Mouse (Mus musculus): Measurements from ENCODE around the gene Nox3. TPM values are rescaled to one million over a fixed set of nuclear protein-coding genes. Genes with fewer than 3 reads are reported as not detected.
A peak's percentile ranks its signal among the peaks of the same experiment; 100 is the strongest.

Nox3 gene
- polyA plus RNA-seq, 1 experiment from 2014 or later: not detected

GRCm38 (mm10) chr17:3597130-3597529, 98.9 kb downstream of the Nox3 start:
- no peak for ATAC-seq (ENCODE audit: insufficient number of reproducible peaks, insufficient read depth, low FRiP score, low read depth)
- no peaks in the 10 kb centered on the region for H3K36me3 ChIP-seq (ENCODE audit: control insufficient read depth, insufficient read depth, low read length)
- H3K4me3 ChIP-seq (ENCODE audit: low read depth, low read length): no peak overlapping the region
- H3K9me3 ChIP-seq (ENCODE audit: control insufficient read depth, low read depth, low read length): no peaks in the 10 kb centered on the region
- H3K27ac ChIP-seq (ENCODE audit: low read length): peak overlapping the region; percentile 44; the same call in 1 of the 2 replicates
- WGBS: 44% methylated on average over 1 of the region's 1 CpGs
- no peak overlapping the region for H3K4me2 ChIP-seq (replicated peaks; ENCODE audit: low read depth, low read length)
- no peak overlapping the region for H3K9ac ChIP-seq (replicated peaks; ENCODE audit: low read depth, low read length)
- no peaks in the 10 kb centered on the region for H3K27me3 ChIP-seq (ENCODE audit: control insufficient read depth, insufficient read depth, low read length)
- peaks cover 4% of the 10 kb centered on the region; the same call in 1 of the 2 replicates for H3K4me1 ChIP-seq (ENCODE audit: control insufficient read depth, insufficient read depth, low read length)

Other genes with a start within 250 kb of the Nox3 start
- gene Cldn20, start 163.7 kb downstream of the Nox3 start, polyA plus RNA-seq (2014; fragmentation: Nextera tagmentation; extraction: Ambion mirVana): 0.55 and 0.70 TPM in 2 replicates
- gene Tfb1m, start 138.5 kb downstream of the Nox3 start, polyA plus RNA-seq (2014; fragmentation: Nextera tagmentation; extraction: Ambion mirVana): 17.6 and 20.1 TPM in 2 replicates